31 mouse cellular contexts compared by ENCODE assay signal in genomic region chr11:79657053-79657452, GRCm38 (mm10).
"Had no signal": no experiment of that assay in that cellular context is flagged by ENCODE, and none has a peak within 500 bp of the region (broad histone marks: within the 10 kb centered on the region; RNA-seq: fewer than 3 reads in every experiment).

No protein-coding gene starts in this region.

- H3K36me3 ChIP-seq: heart, embryonic 10.5 days; heart, embryonic 12.5 days; heart, embryonic 13.5 days; heart, embryonic 15.5 days; hindbrain, embryonic 10.5 days; hindbrain, embryonic 12.5 days; hindbrain, embryonic 13.5 days; hindbrain, embryonic 15.5 days; intestine, embryonic 15.5 days; kidney, embryonic 15.5 days had no signal

- H3K4me2 ChIP-seq: heart, embryonic 11.5 days; heart, embryonic 12.5 days; heart, embryonic 13.5 days; heart, embryonic 15.5 days; hindbrain, embryonic 12.5 days; hindbrain, embryonic 13.5 days; hindbrain, embryonic 14.5 days; hindbrain, embryonic 15.5 days; intestine, embryonic 15.5 days; kidney, embryonic 15.5 days had no signal

- H3K9ac ChIP-seq: heart, embryonic 12.5 days; heart, embryonic 13.5 days; heart, embryonic 15.5 days; hindbrain, embryonic 12.5 days; hindbrain, embryonic 13.5 days; hindbrain, embryonic 14.5 days; hindbrain, embryonic 15.5 days; intestine, embryonic 15.5 days; kidney, embryonic 15.5 days had no signal

- H3K9me3 ChIP-seq: heart, embryonic 10.5 days; heart, embryonic 12.5 days; heart, embryonic 13.5 days; heart, embryonic 15.5 days; hindbrain, embryonic 10.5 days; hindbrain, embryonic 12.5 days; hindbrain, embryonic 13.5 days; hindbrain, embryonic 15.5 days; intestine, embryonic 15.5 days; kidney, embryonic 15.5 days had no signal

- H3K27ac ChIP-seq: heart, embryonic 10.5 days; heart, embryonic 13.5 days; heart, embryonic 15.5 days; hindbrain, embryonic 10.5 days; hindbrain, embryonic 12.5 days; hindbrain, embryonic 13.5 days; hindbrain, embryonic 14.5 days; hindbrain, embryonic 15.5 days; hindbrain, postnatal 0 days; intestine, embryonic 15.5 days; kidney, embryonic 15.5 days; kidney, postnatal 0 days; layer of hippocampus, adult 2 months had no signal

- H3K4me3 ChIP-seq: heart, embryonic 10.5 days; heart, embryonic 12.5 days; heart, embryonic 13.5 days; heart, embryonic 15.5 days; hindbrain, embryonic 10.5 days; hindbrain, embryonic 12.5 days; hindbrain, embryonic 13.5 days; hindbrain, embryonic 15.5 days; intestine, embryonic 15.5 days; kidney, embryonic 15.5 days; layer of hippocampus, adult 2 months had no signal

- H3K27me3 ChIP-seq: hindbrain, embryonic 13.5 days; hindbrain, embryonic 15.5 days; intestine, embryonic 15.5 days had no signal

- DNase-seq: heart, postnatal 10 days; heart, postnatal 14 days; heart, postnatal 36 days; heart, postnatal 4 days; kidney, adult 11 months; kidney, adult 18-20 months; kidney, adult 2 months; kidney, adult 8-10 months; kidney, adult 9 months; kidney, postnatal 10 days; kidney, postnatal 14 days; kidney, postnatal 25 days; kidney, postnatal 36 days; kidney, postnatal 4 days; layer of hippocampus, adult 9-11 months; layer of hippocampus, postnatal 36 days had no signal
